Mouse (Mus musculus) right cerebral cortex, postnatal 10 days (tissue): ENCODE measurements at regions not wholly inside any gene's neighbourhood (a gene's known extent, or its start where the extent isn't known, plus 50 kb on each side); places are given as distances from the start of the nearest gene placed in this dataset.
"Not testable (repeated sequence)": the region's sequence is repeated elsewhere in the genome, so short reads cannot be mapped to it uniquely, and the experiment has no call there.

Experiments
- DNase-seq, 2 experiments: peaks; one replicate each; pipeline ENCODE4 v3.0.0; 2021; ENCODE audit warnings: low spot score in 2 of 2

DNA sequence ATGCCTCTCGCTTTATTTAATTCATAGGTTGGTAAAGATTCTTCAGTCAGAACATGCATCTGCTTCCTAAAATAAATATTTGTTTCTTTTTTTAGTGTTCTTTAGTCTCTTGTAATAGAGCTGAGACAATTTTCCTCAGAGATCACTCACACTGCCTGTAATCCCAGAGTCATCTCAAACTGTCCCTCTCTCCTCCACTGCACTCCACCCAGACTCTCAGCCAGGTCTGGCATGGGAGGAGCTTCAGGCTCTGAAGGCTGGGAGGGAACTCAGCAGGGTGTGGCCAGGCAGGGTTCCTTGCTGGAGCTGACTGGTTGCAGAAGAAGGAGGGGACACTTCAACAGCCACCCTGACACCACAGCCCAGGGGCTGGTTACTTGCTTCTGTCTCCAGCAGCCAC is 524.8 kb downstream of the Dad1 start:
- DNase-seq: not testable (repeated sequence)

DNA sequence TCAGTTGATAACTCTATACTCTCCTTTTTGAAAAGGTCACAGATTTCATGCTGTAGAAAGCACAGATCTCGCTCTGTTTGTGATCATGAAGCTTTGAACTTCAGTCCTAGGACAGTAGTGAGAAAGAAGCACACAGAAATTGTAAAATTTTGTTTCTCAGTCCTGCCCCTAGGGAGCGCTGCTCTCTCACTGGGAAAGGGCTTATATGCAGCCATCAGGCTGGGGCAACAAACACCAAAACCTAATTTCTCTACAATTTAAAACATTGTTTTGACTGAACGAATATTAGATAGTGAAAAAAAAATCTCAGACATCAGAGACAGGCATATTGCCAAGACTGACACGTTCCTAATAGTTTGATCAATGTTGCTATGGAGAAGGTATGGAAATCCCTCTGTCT is 527.0 kb downstream of the Dad1 start:
- not testable (repeated sequence) for DNase-seq

DNA sequence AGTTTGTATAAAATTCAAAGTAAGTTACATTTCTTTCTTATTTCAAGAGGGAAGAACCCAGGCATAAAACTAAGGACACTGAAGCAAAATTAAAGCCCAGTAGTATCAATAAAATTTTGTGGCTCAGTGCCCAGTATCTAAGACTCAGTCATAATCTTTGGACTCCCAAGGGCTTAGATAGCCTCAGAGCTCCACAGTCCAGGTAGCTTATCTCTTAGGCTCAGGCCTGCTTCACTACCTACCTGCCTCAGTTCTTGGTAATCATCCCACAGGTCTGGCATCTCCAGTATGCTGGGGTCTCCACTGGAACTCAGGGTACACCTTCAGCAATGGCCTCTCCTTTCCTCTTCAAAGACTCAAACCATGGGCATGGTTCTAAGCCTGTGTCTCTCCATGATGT is 530.3 kb downstream of the Dad1 start:
- not testable (repeated sequence) for DNase-seq

DNA sequence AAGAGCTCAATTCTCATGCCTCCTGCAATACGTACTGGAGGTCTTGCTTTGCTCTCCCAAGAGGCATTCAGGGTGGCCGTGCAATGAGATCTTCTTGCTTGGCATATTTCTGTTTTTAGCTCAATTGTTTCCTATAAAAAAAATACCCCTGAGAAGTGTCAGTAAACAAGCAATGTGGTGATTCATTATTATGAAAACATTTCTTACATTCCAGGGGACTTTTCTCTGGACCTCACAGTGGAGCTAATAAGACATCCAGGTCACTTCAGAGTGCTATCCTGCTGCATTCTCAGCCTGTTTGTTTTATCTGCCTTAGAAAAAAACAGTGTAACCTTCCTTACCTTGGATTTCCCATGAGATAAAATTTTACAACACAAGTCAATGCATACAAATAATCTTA is 532.0 kb downstream of the Dad1 start:
- not testable (repeated sequence) for DNase-seq

DNA sequence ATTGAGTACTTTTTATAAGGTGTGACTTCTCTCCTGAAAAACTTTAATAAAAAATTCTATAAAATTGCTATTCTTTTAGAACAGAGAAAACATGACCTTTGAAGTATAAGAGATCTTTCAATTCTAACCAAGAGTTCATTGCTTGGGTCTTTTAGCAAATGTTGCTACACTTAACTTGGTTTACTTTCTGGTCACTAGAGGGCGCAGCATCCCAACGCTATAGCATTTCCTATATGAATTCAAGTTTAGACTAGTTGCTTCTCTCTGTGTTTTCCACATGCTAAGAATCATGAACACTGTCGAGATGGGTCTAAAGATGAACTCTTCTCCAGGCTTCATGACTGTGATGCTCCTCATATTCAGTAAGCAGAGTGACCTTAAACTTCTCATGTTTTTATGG is 544.3 kb downstream of the Dad1 start:
- peak; percentile 26 to 38 for DNase-seq

- DNase-seq: not testable (repeated sequence)
Measured at GRCm38 (mm10) chr14:53704351-53704750, 549.6 kb downstream of the Dad1 start.

DNA sequence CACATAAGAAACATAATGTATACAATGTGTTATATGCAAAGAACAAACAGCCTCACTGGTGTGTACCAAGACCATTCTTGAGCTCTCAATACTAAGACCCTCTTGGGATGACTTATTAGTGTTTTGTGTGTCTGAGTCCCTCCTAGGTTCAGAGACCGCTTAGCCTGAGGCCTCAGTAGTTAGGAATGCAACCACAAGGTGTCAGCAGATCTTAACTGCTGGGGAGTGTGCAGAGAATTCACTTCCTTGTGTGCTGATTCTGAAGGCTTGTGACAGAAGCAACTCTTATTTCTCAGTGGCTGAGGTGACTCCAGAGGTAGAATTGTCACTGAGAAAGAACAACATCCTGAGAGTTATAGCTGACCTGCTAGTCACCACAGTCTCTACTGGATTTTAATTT is 550.3 kb downstream of the Dad1 start:
- DNase-seq: not testable (repeated sequence)

DNA sequence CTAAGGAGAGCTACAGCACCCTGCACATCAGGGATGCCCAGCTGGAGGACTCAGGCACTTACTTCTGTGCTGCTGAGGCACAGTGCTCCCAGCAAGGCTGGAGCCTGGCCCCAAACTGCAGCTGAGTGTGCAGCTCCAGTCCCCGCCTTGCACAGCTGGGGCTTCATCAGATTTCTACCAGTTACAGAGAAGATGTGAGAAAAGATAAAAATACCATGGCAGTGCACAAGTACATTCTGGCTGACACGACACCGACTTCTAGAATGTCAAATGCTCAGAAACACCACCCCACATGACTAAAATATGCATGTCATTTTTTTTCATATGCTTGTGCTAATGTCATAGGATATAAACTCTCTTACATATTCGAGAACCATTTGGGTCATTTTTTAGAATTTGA is 569.8 kb downstream of the Dad1 start:
- DNase-seq: not testable (repeated sequence)

- not testable (repeated sequence) for DNase-seq
Measured at GRCm38 (mm10) chr14:53683361-53684015, 570.4 kb downstream of the Dad1 start.

GRCm38 (mm10) chr14:53682679-53683078 is 571.2 kb downstream of the Dad1 start:
- not testable (repeated sequence) for DNase-seq

- DNase-seq: not testable (repeated sequence)
Measured at GRCm38 (mm10) chr14:53681320-53681719, 572.6 kb downstream of the Dad1 start.

DNA sequence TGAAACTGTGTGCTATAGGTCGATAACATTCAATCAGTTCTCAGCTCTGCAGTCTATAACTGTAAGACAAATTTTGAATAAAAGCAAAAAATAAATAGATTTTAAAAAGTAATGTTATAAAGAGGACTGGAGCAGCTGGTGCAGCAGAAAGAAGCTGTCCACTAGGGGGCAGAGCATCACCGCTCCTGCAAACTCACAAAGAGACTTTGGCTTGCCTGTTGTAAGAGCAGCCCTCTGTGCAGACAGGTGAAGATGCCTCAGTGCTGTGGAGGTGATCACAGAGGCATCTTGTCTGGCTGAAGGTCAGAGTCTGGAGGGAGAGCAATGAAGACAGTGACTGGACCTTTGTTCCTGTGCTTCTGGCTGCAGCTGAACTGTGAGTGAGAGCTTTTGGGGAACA is 588.2 kb downstream of the Dad1 start:
- peak; percentile 26 to 48 for DNase-seq

- DNase-seq: not testable (repeated sequence)
Measured at GRCm38 (mm10) chr14:53662700-53663355, 591.1 kb downstream of the Dad1 start.

DNA sequence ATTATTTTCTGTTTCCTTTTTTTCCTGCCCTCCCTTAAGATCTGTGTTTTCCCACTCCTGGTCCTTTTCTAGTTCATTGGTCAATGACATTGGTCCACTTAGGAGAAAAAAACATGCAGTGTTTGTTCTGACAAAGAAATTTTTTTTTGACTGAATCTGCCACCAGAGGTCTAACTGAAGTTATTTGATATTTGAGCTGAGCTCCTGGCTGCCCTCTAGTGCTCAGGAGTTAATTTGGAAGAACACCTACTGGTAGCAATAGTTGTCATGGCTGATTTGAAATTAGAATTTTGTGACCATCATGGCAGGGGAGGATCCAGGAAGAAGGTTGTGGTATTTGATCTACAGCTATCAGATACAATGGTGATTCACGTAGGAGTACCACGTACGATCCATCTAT is 599.2 kb downstream of the Dad1 start:
- not testable (repeated sequence) for DNase-seq

DNA sequence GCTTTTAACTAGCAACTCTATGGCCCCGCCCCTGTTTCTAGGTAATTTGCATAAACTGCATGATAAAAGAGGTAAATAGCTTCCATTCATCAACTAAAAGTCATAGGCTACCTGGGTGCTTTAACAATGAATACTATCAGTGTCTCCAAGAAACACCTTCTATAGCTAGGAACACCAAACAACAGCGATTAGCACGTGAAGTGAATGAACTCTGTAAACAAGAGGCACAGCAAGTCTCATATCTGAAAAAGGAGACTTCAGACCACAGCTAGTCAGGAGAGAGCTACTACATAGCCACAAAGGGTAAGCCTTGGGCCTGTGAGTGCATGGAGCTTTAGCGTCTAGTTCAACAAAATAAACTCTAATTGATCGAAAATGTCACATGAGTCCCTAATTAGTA is 602.8 kb downstream of the Dad1 start:
- DNase-seq: not testable (repeated sequence)

DNA sequence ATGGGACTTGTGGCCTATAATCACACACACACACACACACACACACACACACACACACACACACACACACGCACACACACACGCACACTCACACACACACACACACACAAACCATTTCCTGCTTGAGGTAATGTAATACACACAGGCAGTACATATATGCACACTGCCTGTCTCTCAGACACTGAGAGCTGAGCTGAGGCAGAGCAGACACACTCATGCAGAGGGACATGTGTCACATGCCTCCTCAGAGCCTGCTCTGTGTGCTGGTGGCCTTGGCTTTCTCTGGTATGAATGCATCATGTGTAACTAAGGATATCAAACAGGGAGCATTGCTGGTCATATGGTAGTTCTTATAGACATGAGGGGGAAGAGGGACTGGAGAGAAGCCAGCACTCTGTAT is 604.7 kb downstream of the Dad1 start:
- not testable (repeated sequence) for DNase-seq

GRCm38 (mm10) chr14:53640441-53640840 is 613.5 kb downstream of the Dad1 start:
- not testable (repeated sequence) for DNase-seq

- not testable (repeated sequence) for DNase-seq
Measured at GRCm38 (mm10) chr14:53637664-53638063, 616.2 kb downstream of the Dad1 start.

- not testable (repeated sequence) for DNase-seq
Measured at GRCm38 (mm10) chr14:53635206-53635605, 618.7 kb downstream of the Dad1 start.

- not testable (repeated sequence) for DNase-seq
Measured at GRCm38 (mm10) chr14:53634320-53634979, 619.5 kb downstream of the Dad1 start.

GRCm38 (mm10) chr14:53633743-53634142 is 620.2 kb downstream of the Dad1 start:
- DNase-seq: not testable (repeated sequence)

DNA sequence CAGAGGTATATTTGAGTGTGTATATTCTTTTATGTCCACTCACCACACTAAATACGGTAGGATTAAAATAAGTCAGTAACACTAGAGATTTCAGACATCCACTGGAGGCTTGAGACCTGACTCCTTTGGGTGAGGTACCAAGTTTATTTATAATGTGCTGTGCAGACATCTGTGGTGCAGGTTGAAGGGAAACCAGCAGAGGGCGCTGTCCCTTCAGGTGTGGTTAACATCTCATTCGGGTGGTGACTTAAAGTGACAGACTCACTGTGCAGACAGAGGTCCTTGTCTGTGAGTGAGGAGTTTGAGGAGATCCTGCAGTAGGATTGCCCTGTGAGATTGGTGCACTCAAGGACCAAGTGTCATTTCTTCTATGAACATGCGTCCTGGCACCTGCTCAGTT is 632.5 kb downstream of the Dad1 start:
- DNase-seq: not testable (repeated sequence)

GRCm38 (mm10) chr14:53616061-53616460 is 637.8 kb downstream of the Dad1 start:
- not testable (repeated sequence) for DNase-seq
